16 mouse cellular contexts compared by ENCODE assay signal in the genomic region with DNA sequence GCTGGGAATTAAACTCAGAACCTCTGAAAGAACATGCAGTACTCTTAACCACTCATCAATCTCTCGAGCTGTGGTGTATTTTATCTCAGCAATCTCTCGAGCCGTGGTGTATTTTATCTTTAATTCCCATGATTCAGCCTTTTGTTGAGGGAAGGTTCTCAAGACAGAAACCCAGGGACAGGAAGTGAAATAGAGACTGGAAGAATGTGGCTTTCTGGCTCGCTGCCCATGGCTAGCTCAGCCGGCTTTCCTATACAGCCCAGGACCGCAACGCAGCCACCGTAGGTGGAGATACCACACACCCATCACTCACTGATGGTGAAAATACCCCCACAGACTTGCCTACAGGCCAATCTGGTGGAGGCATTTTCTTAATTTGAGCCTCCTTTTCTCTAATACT. TPM values are rescaled to one million over a fixed set of nuclear protein-coding genes. Genes with fewer than 3 reads are reported as not detected.
DNase-seq lines count a peak whose midpoint lies in the region; ATAC-seq lines count a peak whose summit lies in the region.
"Had no signal": no experiment of that assay in that cellular context is flagged by ENCODE, and none has a peak within 500 bp of the region (broad histone marks: within the 10 kb centered on the region; RNA-seq: fewer than 3 reads in every experiment).

No protein-coding gene starts in this region.

- peak; percentile 36 to 49; a peak in 1 of 4 replicates for ATAC-seq in hematopoietic stem cell, adult 5-6 weeks (replicated peaks in 1 of 2; ENCODE audit: insufficient read depth in 1 of 2, low FRiP score in 2 of 2, low TSS enrichment in 1 of 2, low read depth in 1 of 2, poor library complexity in 2 of 2, severe bottlenecking in 2 of 2)
- ATAC-seq: intestine, embryonic 15.5 days; midbrain, embryonic 16.5 days had no signal

- peak; percentile 14 for DNase-seq in adrenal gland, adult 2 months
- DNase-seq in adrenal gland, postnatal 4 days (ENCODE audit: low spot score in 2 of 2): no peak
- peak; percentile 20 for DNase-seq in kidney, postnatal 10 days
- DNase-seq in kidney, adult 11 months: no peak
- peak; percentile 9 for DNase-seq in CD4-positive helper T cell, adult 2 months (ENCODE audit: low read depth, low spot score)
- no peak for DNase-seq in right cerebral cortex, postnatal 10 days (ENCODE audit: low spot score in 2 of 2)
- DNase-seq in layer of hippocampus, adult 8-10 months (ENCODE audit: low spot score in 2 of 2): no peak
- DNase-seq: B cell, adult 2 months; cerebellum, adult 9-11 months; layer of hippocampus, adult 9-11 months; left cerebral cortex, postnatal 4 days; liver, embryonic 13.5 days; lung, postnatal 4 days had no signal

RNA-seq across cellular contexts. Expression of gene G2e3, which starts 7.4 kb away (rescaled TPM):
- total RNA-seq in adrenal gland, adult 2 months (2021): 10 to 100 TPM in 1 of 2 experiments, 1 to 10 TPM in 1; 6.3 to 11.4 TPM
- polyA plus RNA-seq in adrenal gland, adult 2 months (2012; rRNA removed): 0.25 and 0.38 TPM in 2 replicates
- 10 to 100 TPM; 22.2 to 22.4 TPM for total RNA-seq in adrenal gland, postnatal 4 days (2021)
- 28.1 and 36.7 TPM in 2 replicates for total RNA-seq in hematopoietic stem cell, adult 5-6 weeks (2017)
- total RNA-seq in layer of hippocampus, adult 8-10 months (2022): 10 to 100 TPM in 3 of 4 experiments, 1 to 10 TPM in 1; 8.8 to 13.7 (median 11.6) TPM

RNA-seq across cellular contexts. Expression of gene Scfd1, which starts 22.0 kb away (rescaled TPM):
- total RNA-seq in adrenal gland, adult 2 months (2021): 10 to 100 TPM; 65.3 to 69.9 TPM
- polyA plus RNA-seq in adrenal gland, adult 2 months (2012; rRNA removed): 1.9 and 2.6 TPM in 2 replicates
- 10 to 100 TPM; 75.5 to 76.8 TPM for total RNA-seq in adrenal gland, postnatal 4 days (2021)
- total RNA-seq in hematopoietic stem cell, adult 5-6 weeks (2017): 90.5 and 94.7 TPM in 2 replicates
- 10 to 100 TPM; 41.6 to 45.0 (median 42.4) TPM for total RNA-seq in layer of hippocampus, adult 8-10 months (2022)

Comparison
In these comparisons a context has a peak if more than half of its experiments do, and no peak if none do; other contexts are left out.
1. DNase-seq: peak in adrenal gland, adult 2 months (single experiment), kidney, postnatal 10 days (single experiment) and CD4-positive helper T cell, adult 2 months (single experiment); none in adrenal gland, postnatal 4 days (0 of 2), kidney, adult 11 months (single experiment), right cerebral cortex, postnatal 10 days (0 of 2) and layer of hippocampus, adult 8-10 months (0 of 2).